Mouse (Mus musculus) liver, embryonic 14.5 days (tissue): Measurements from ENCODE around the gene Nbl1.

Experiments used
- CTCF ChIP-seq: IDR thresholded peaks from 2 replicates; pipeline ENCODE4 v1.5.1; 2016; ENCODE audit warnings: antibody characterized with exemption, low read depth, control low read depth
- EP300 ChIP-seq: IDR thresholded peaks from 2 replicates; pipeline ENCODE4 v1.6.1; 2016; ENCODE audit warnings: antibody characterized with exemption, low read depth

GRCm38 (mm10) chr4:139136011-139136410, 43.2 kb upstream of the Nbl1 start:
- no peak for TF ChIP-seq EP300
- TF ChIP-seq CTCF, result no peak
